Mouse (Mus musculus) thymus, postnatal 25 days (tissue): ENCODE data around the gene Gm28551.
A peak's percentile ranks its signal among the peaks of the same experiment; 100 is the strongest.
"Not testable (repeated sequence)": the region's sequence is repeated elsewhere in the genome, so short reads cannot be mapped to it uniquely, and the experiment has no call there.

ENCODE experiments used
- DNase-seq: peaks from one replicate; pipeline ENCODE4 v3.0.0; 2022

Gene Gm28551

GRCm38 (mm10) chr1:53352327-53353261 lies at the start of gene Gm28551, which contains the start of the genes Asdurf and Asnsd1:
Gene Gm28551, minus strand, starts transcription at chr1:53352667.
Gene Asdurf, minus strand, starts transcription at chr1:53352619.
Gene Asnsd1, minus strand, starts transcription at chr1:53352752.
- DNase-seq: peak; percentile 99

GRCm38 (mm10) chr1:53393936-53394760 lies 41.7 kb upstream of the Gm28551 start:
- DNase-seq: not testable (repeated sequence)

DNA sequence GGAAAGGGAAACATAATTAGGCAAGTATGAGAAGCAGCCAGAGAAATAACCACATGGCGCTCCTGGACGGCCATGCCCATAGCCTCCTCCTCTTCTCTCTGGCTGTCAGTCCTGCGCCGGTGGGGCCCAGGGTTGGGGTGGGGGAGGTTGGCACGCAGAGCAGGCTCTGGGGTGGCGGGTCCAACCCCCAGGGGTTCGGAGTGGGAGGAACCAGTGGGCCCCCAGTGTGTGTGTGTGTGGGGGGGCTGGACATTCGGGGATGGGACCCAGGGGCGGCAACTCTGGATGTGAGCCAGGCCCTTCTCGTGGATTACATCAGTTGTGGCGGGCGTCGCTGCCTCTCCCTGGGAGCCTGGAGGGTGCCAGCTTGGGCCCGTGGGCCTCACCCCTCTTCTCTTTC lies 36.3 kb upstream of the Gm28551 start:
- DNase-seq: no peak

DNA sequence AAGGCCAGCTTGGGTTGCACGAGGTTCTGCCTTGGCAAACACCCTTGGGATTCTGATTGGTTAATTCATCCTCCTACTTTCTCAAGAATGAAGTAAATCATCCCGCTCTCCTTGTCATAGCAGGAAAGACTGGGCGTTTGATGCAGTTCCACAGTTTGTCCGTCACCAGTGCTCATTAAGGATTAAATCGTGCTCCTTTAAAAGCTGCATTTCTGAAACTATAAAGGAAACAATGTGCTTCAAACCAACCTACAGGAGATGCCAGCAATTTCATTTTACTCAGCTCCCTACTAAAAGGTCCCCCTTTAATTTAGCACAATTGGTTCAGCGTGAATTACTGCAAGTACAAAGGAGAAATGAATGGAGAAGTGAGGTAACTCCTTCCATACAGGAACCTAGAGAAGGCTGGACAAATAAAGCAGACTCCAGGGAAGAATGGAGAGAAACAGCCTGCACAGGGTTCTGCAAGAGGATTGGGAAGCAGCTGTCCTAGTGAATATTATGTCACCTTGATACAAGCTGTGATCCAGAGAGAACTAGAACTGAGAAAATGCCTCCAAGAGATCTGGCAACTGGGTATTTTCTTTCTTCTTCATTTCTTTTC lies 31.7 kb upstream of the Gm28551 start:
- DNase-seq: no peak

DNA sequence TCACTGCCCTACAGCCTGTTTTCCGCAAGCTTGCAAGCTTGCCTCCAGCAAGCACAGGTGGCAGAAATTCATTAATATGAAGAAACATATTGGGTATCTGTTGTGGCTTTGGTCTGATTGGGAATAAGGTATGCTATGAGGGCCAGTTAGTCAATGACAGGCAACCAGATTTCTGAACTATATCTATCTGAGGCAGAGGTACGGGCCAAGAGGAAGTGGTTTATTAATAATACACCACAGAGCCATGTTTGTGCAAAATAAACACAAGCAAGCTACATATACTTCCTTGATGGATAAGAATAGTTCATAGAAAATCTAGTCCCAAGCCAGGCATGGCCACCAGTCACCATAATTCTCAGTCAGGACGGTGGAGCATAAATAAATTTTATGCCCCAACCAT lies 25.3 kb upstream of the Gm28551 start:
- no peak for DNase-seq

DNA sequence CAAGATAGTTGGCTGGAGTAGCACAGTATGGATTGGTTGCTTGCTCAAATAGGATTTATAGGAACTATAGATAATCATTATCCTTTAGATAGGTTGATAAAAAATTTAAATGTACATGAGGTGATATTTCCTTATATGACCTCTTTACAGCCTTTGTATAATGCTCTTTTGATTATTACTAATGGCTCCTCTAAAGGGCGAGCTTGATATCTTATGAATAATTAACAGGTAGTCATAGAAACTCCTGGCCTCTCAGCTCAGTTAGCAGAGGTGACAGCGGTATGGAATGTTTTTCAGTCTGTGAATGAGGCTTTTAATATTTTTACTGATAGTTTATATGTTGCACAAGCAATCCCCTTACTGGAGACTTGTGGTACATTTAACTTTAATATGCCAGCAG lies 23.5 kb upstream of the Gm28551 start:
- DNase-seq: not testable (repeated sequence)

GRCm38 (mm10) chr1:53358988-53359387 lies 6.5 kb upstream of the Gm28551 start:
- no peak for DNase-seq

DNA sequence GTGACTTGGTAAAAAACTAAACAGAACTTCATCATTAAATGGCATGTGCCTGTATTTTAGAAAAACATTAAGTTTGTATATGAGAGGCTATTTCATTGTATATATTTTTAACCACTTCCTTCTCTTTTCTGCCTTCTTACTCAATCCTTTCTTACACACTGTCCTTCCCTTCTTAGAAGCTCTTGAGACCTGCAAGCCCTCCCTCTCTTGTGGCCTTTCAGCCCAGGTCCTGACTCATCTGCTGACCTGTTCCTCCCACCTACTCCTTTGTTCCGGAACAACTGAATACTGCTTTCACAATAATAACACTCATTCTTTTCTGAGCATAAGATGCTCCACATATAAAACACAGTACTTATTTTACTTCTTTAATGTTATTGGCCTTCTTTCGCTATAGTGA lies 11.4 kb downstream of the Gm28551 start:
- no peak for DNase-seq

DNA sequence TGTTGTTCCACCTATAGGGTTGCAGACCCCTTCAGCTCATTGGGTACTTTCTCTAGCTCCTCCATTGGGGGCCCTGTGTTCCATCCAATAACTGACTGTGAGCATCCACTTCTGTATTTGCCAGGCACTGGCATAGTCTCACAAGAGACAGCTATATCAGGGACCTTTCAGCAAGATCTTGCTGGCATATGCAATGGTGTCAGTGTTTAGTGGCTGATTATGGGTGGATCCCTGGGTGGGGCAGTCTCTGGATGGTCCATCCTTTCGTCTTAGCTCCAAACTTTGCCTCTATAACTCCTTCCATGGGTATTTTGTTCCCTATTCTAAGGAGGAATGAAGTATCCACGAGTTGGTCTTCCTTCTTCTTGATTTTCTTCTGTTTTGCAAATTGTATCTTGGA lies 15.1 kb downstream of the Gm28551 start:
- not testable (repeated sequence) for DNase-seq

- DNase-seq: no peak
Observed at GRCm38 (mm10) chr1:53335465-53335864, 17.0 kb downstream of the Gm28551 start.

DNA sequence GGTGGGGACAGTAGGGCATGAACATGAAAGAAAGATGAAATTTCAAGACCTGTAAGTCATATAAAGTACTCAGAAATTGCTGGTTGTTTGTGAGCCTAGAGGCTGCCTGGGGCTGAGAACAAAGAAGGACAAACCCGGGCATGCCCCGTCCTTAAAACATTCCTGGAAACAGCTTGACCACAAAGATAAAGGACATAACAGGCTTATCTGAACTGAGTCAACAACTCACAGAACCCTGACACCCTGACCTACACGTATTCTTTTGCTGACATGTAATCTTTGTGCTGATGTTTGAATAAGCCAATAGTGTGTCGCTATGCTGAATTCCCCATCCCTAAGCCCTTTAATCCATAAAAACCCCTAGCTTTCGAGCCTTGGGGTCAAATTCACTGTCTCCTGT lies 18.9 kb downstream of the Gm28551 start:
- not testable (repeated sequence) for DNase-seq

GRCm38 (mm10) chr1:53324827-53325494 lies 27.5 kb downstream of the Gm28551 start:
- no peak for DNase-seq

DNA sequence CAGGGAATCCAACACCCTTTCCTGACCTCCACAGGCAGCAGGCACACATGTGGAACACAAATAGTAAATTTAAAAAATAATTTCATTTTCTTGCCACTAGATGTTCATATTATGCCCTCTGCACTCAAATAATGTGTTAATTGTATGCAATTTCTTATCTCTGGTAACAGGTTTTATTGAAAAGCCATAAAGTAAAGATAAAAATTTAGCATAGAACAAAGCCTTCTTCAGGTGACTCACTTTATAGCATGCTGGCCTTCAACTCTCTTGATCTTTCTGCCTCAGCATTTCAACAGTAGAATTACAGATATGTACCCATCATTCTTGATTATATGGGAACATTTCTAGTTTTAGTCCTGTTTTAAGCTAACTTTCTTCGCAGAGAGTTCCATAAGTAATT lies 28.2 kb downstream of the Gm28551 start:
- no peak for DNase-seq

DNA sequence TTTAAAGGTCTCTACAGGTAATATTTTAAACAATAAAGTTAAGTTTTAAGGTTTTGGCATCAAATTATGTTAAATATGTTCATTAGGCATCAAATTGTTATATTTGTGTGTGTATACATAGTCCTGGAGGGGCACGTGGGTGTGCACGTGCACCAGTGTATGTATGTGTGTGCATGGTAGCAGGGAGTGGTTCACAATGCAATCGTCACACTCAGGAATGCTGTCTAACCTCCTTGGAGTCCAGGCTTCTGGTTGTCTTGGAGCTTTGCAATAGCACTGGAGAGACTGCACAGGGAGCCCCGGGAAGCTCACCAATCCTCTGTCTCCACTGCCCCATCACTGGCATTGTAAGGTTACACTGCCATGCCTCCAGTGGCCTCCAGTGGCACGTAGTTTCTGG lies 29.2 kb downstream of the Gm28551 start:
- DNase-seq: no peak

GRCm38 (mm10) chr1:53321662-53322344 lies 30.7 kb downstream of the Gm28551 start:
- no peak for DNase-seq

GRCm38 (mm10) chr1:53312989-53313967 lies 39.2 kb downstream of the Gm28551 start, which contains the start of gene Osgepl1:
Gene Osgepl1, plus strand, starts transcription at chr1:53313624.
- DNase-seq: peak; percentile 84

DNA sequence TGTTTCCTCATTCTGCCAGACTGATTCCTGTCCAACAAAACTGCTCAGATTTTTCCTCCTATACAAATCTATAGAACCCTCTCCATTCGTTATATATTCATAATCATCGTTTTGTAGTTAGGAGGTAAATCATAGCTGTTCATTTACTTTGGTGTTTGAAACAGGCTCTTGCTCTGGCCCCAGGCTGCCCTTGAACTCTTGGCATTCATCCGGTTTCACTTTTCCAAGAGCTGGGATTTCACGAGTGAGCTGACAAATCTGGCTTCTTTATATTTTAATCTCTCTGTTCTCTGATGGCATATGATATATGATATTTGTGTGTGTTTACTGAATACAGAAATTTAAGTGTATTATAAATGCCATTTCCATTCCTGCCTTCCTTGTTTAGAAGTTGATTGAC lies 52.0 kb downstream of the Gm28551 start:
- no peak for DNase-seq

- DNase-seq: peak; percentile 93
Observed at GRCm38 (mm10) chr1:53296581-53297383, 55.7 kb downstream of the Gm28551 start, which contains the start of the genes Pms1, Ormdl1 and Gm28778. Gene Pms1, minus strand, starts transcription at chr1:53297018. Gene Ormdl1, plus strand, starts transcription at chr1:53297095. Gene Gm28778, plus strand, starts transcription at chr1:53297111.

GRCm38 (mm10) chr1:53291197-53291596 lies 61.3 kb downstream of the Gm28551 start:
- no peak for DNase-seq
